Mouse (Mus musculus) MEL (cell line): ENCODE measurements around the gene Cblb. TPM values are rescaled to one million over a fixed set of nuclear protein-coding genes. Genes with fewer than 3 reads are reported as not detected.

Experiments
- DNase-seq: peaks from one replicate; pipeline ENCODE4 v3.0.0; 2011; ENCODE audit warnings: low read depth, low spot score
- H3K27ac ChIP-seq: 2 replicates; pipeline ENCODE4 v1.5.1; 2012; ENCODE audit warnings: low read depth, mild to moderate bottlenecking, control low read depth, low read length, moderate library complexity; ENCODE audit not compliant: control insufficient read depth
- H3K27me3 ChIP-seq, 2 experiments: fragments of 150-350 bp in 1 of 2; sonication (generic) in 1 of 2; 2 replicates each; pipeline ENCODE4 v1.6.1; 2012; ENCODE audit warnings: low read length in 2 of 2, mild to moderate bottlenecking in 2 of 2, improper control_type of control experiment in 1 of 2, moderate library complexity in 1 of 2; ENCODE audit not compliant: insufficient read depth in 2 of 2, control insufficient read depth in 1 of 2
- H3K36me3 ChIP-seq, 2 experiments: 2 replicates each; pipeline ENCODE4 v1.6.1; 2012 to 2014; ENCODE audit warnings: low read length in 2 of 2, improper control_type of control experiment in 1 of 2, inconsistent platforms in 1 of 2, mild to moderate bottlenecking in 1 of 2; ENCODE audit not compliant: insufficient read depth in 2 of 2, control insufficient read depth in 1 of 2
- H3K4me1 ChIP-seq, 2 experiments: fragments of 150-350 bp in 1 of 2; sonication (generic) in 1 of 2; 2 replicates each; pipeline ENCODE4 v1.6.1; 2012; ENCODE audit warnings: low read length in 2 of 2, improper control_type of control experiment in 1 of 2, mild to moderate bottlenecking in 1 of 2; ENCODE audit not compliant: insufficient read depth in 2 of 2, control insufficient read depth in 1 of 2
- H3K4me3 ChIP-seq, 2 experiments: fragments of 150-350 bp in 1 of 2; sonication (generic) in 1 of 2; 2 replicates each; pipeline ENCODE4 v1.5.1; 2012; ENCODE audit warnings: low read depth in 2 of 2, low read length in 2 of 2, mild to moderate bottlenecking in 2 of 2, moderate library complexity in 2 of 2, control low read depth in 1 of 2, improper control_type of control experiment in 1 of 2; ENCODE audit not compliant: control insufficient read depth in 1 of 2, insufficient read depth in 1 of 2
- H3K79me2 ChIP-seq: 2 replicates; pipeline ENCODE4 v1.6.1; 2012; ENCODE audit warnings: mild to moderate bottlenecking, low read length, moderate library complexity; ENCODE audit not compliant: control insufficient read depth, poor library complexity, insufficient read depth
- H3K9ac ChIP-seq: 2 replicates; pipeline ENCODE4 v1.6.1; 2012; ENCODE audit warnings: low read depth, mild to moderate bottlenecking, control low read depth, low read length, moderate library complexity; ENCODE audit not compliant: control insufficient read depth, poor library complexity, severe bottlenecking
- H3K9me3 ChIP-seq: fragments of 150-350 bp; sonication (generic); replicated peaks from 2 replicates; pipeline ENCODE4 v1.6.1; 2012; ENCODE audit warnings: mild to moderate bottlenecking, low read length, improper control_type of control experiment, moderate library complexity; ENCODE audit not compliant: insufficient read depth
- CTCF ChIP-seq, 3 experiments: IDR thresholded peaks in 2 of 3; conservative IDR thresholded peaks in 1 of 3; 2 replicates each; pipeline ENCODE4 v1.5.1; 2011 to 2012; ENCODE audit warnings: low read length in 3 of 3, low read depth in 2 of 3, mild to moderate bottlenecking in 2 of 3, improper control_type of control experiment in 1 of 3, inconsistent platforms in 1 of 3, mixed read lengths in 1 of 3, moderate library complexity in 1 of 3; ENCODE audit not compliant: control insufficient read depth in 1 of 3, insufficient read depth in 1 of 3, poor library complexity in 1 of 3, severe bottlenecking in 1 of 3
- E2F4 ChIP-seq: IDR thresholded peaks from 2 replicates; pipeline ENCODE4 v1.6.1; 2011; ENCODE audit warnings: low read depth, low read length, improper control_type of control experiment, borderline replicate concordance
- GABPA ChIP-seq: IDR thresholded peaks from 2 replicates; pipeline ENCODE4 v1.6.1; 2012; ENCODE audit warnings: low read depth, mild to moderate bottlenecking, inconsistent platforms, low read length, improper control_type of control experiment, moderate library complexity
- GATA1 ChIP-seq: IDR thresholded peaks from 2 replicates; pipeline ENCODE4 v1.6.1; 2011; ENCODE audit warnings: low read depth, low read length, improper control_type of control experiment
- HCFC1 ChIP-seq: IDR thresholded peaks from 2 replicates; pipeline ENCODE4 v1.6.1; 2012; ENCODE audit warnings: low read depth, mild to moderate bottlenecking, inconsistent platforms, low read length, improper control_type of control experiment, moderate library complexity
- JUND ChIP-seq: IDR thresholded peaks from 2 replicates; pipeline ENCODE4 v1.6.1; 2011; ENCODE audit warnings: low read depth, mild to moderate bottlenecking, improper control_type of control experiment, low read length
- MAFK ChIP-seq: IDR thresholded peaks from 2 replicates; pipeline ENCODE4 v1.6.1; 2011; ENCODE audit warnings: low read depth, mild to moderate bottlenecking, low read length, improper control_type of control experiment, borderline replicate concordance
- MAZ ChIP-seq: IDR thresholded peaks from 2 replicates; pipeline ENCODE4 v1.6.1; 2012; ENCODE audit warnings: low read depth, mild to moderate bottlenecking, inconsistent platforms, low read length, improper control_type of control experiment
- MEF2A ChIP-seq: IDR thresholded peaks from 2 replicates; pipeline ENCODE4 v1.6.1; 2014; ENCODE audit warnings: low read depth, mild to moderate bottlenecking, inconsistent platforms, low read length, improper control_type of control experiment; ENCODE audit not compliant: poor library complexity, insufficient replicate concordance, severe bottlenecking; ENCODE audit errors: extremely low read depth
- POLR2AphosphoS2 ChIP-seq: IDR thresholded peaks from 2 replicates; pipeline ENCODE4 v1.6.1; 2011; ENCODE audit warnings: low read length, improper control_type of control experiment
- POLR2AphosphoS5 ChIP-seq: IDR thresholded peaks from 2 replicates; pipeline ENCODE4 v1.6.1; 2012; ENCODE audit warnings: low read depth, borderline replicate concordance, mild to moderate bottlenecking, inconsistent platforms, low read length, moderate library complexity, mixed read lengths
- RCOR1 ChIP-seq: IDR thresholded peaks from 2 replicates; pipeline ENCODE4 v1.6.1; 2012; ENCODE audit warnings: low read depth, mild to moderate bottlenecking, inconsistent platforms, low read length, improper control_type of control experiment
- SIN3A ChIP-seq: IDR thresholded peaks from 2 replicates; pipeline ENCODE4 v1.6.1; 2012; ENCODE audit warnings: low read length, improper control_type of control experiment, inconsistent platforms
- TAL1 ChIP-seq: IDR thresholded peaks from 2 replicates; pipeline ENCODE4 v1.6.1; 2012; ENCODE audit warnings: mild to moderate bottlenecking, inconsistent platforms, low read length, moderate library complexity, mixed read lengths
- TCF12 ChIP-seq: IDR thresholded peaks from 2 replicates; pipeline ENCODE4 v1.6.1; 2014; ENCODE audit warnings: low read depth, mild to moderate bottlenecking, inconsistent platforms, low read length, improper control_type of control experiment, moderate library complexity
- UBTF ChIP-seq: IDR thresholded peaks from 2 replicates; pipeline ENCODE4 v1.6.1; 2012; ENCODE audit warnings: low read depth, mild to moderate bottlenecking, inconsistent platforms, low read length, improper control_type of control experiment, moderate library complexity, borderline replicate concordance; ENCODE audit not compliant: insufficient read depth
- ZC3H11A ChIP-seq: IDR thresholded peaks from 2 replicates; pipeline ENCODE4 v1.6.1; 2012; ENCODE audit warnings: low read depth, mild to moderate bottlenecking, inconsistent platforms, low read length, improper control_type of control experiment
- ZMIZ1 ChIP-seq: IDR thresholded peaks from 2 replicates; pipeline ENCODE4 v1.6.1; 2012; ENCODE audit warnings: low read depth, mild to moderate bottlenecking, inconsistent platforms, low read length, improper control_type of control experiment, moderate library complexity
- polyA plus RNA-seq, 2 experiments: library from polyadenylated mRNA; stranded (reverse) in 1 of 2; unstranded in 1 of 2; fragments of >175 nt in 1 of 2; fragments of >200 nt in 1 of 2; gene quantifications; 2 replicates each; pipeline versions ENCODE4 v1.2.1 to v1.2.4; 2012; ENCODE audit warnings: low replicate concordance in 2 of 2, low read depth in 1 of 2; ENCODE audit not compliant: insufficient read length in 2 of 2, insufficient read depth in 1 of 2, missing spikeins in 1 of 2
- total RNA-seq: library from RNA; depleted of rRNA; stranded (reverse); fragments of 300-350 nt; gene quantifications from 2 replicates; pipeline ENCODE4 v1.2.3, GENCODE M21; 2012

Cblb gene
- total and polyA plus RNA-seq, 3 experiments: 1.5 to 5.7 TPM; not detected in 1

DNA sequence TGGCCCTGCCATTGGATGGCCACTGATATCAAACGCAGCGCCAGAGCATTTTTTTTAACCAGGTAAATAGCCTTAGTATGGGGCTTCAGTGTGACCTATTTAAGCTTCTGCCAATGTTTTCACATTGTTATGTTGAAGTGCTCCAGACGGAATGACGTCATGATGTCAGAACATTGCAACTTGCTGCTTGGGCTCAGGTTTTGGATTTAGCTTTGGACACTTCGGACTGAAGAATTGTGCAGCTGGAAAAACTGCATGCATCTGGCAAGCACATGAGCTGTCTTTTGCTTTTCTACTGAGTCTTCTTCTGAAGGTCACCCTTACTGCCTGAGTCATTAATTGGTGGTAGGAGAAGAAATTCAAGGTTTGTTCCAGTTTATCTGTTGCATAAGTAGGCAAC is 3.3 kb downstream of the Cblb start (continued):
- no peak for TF ChIP-seq UBTF
- no peak for TF ChIP-seq GATA1
- TF ChIP-seq TAL1: no peak
- no peak for TF ChIP-seq RCOR1
- TF ChIP-seq, all 39 proteins: peak for 0

DNA sequence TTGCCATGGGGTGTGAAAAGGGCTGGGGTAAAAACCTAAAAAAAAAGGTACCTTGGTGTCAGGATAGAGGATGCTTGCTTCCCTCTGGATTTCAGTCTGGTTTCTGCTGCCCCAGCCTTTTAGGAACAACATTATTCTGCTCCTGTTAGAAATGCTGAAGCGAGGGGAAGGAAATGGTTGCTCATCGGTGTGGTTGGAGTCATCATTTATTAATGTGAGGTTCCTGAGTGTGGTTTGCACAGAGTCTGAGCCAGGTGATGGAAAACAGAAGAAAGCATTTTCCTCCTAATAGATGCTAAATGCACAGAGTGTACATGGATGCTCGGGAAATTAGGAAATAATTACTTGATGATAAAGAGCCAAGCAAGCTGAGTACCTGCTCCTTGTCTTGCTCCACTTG is 5.3 kb downstream of the Cblb start:
- peaks cover 0 to 4% of the 10 kb centered on the region in 2 experiments; a peak in 1 of 4 replicates for H3K36me3 ChIP-seq
- H3K9me3 ChIP-seq: no peaks in the 10 kb centered on the region
- TF ChIP-seq GABPA: no peak
- TF ChIP-seq TAL1: no peak
- no peak for TF ChIP-seq GATA1
- no peak for TF ChIP-seq ZC3H11A
- TF ChIP-seq MAZ: no peak
- TF ChIP-seq POLR2AphosphoS5: no peak
- no peak for TF ChIP-seq POLR2AphosphoS2
- TF ChIP-seq HCFC1: no peak
- TF ChIP-seq RCOR1: no peak
- no peak for TF ChIP-seq CTCF (IDR thresholded peaks at IDR 0.05 in 2 of 3, conservative IDR thresholded peaks at IDR 0.05 in 1 of 3; ENCODE audit: control insufficient read depth in 1 of 3, insufficient read depth in 1 of 3, low read depth in 2 of 3, low read length in 3 of 3, poor library complexity in 1 of 3, severe bottlenecking in 1 of 3)
- TF ChIP-seq JUND: no peak
- TF ChIP-seq, all 39 proteins: peak for 0
- Histone ChIP-seq H3K27ac (no peak overlapping the region), H3K4me3 (no peak overlapping the region), H3K4me1 (peaks cover 0 to 3% of the 10 kb centered on the region in 2 experiments; a peak in 1 of 4 replicates), H3K79me2 (peaks cover 3% of the 10 kb centered on the region; the same call in 1 of the 2 replicates), H3K9ac (no peak overlapping the region), H3K27me3 (no peaks in the 10 kb centered on the region)
- no peak for DNase-seq

DNA sequence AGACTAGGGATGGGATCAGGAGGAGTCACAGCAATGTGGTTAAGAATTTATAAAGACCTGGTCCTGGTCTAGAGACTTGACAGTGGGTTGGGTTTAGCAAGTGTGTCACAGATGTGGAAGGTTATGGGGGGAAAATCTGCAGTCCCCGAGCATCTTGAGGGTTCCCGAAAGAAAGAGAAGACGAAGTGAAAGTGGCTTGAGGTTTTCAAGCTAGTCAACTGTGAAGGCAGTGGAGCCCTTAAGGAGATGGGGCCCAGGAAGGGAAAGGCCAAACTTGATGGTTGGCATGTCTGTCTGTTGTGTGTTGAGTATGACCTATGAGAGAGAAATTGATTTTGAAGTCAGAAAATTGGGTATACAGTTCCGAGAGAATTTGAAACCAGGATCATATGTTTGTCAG is 7.3 kb downstream of the Cblb start:
- TF ChIP-seq MAFK (no peak), ZMIZ1 (no peak), TCF12 (no peak), MAZ (no peak), SIN3A (no peak), MEF2A (no peak), E2F4 (no peak)
- Histone ChIP-seq H3K79me2 (no peaks in the 10 kb centered on the region; the same call in 1 of the 2 replicates), H3K27ac (no peak overlapping the region), H3K9ac (no peak overlapping the region), H3K4me3 (no peak overlapping the region), H3K9me3 (no peaks in the 10 kb centered on the region), H3K27me3 (no peaks in the 10 kb centered on the region), H3K36me3 (no peaks in the 10 kb centered on the region), H3K4me1 (no peaks in the 10 kb centered on the region)
- DNase-seq: no peak
